Mouse (Mus musculus) liver, adult 2 months (tissue): ENCODE data around the gene Blnk. TPM values are rescaled to one million over a fixed set of nuclear protein-coding genes. Genes with fewer than 3 reads are reported as not detected.

Experiments
- DNase-seq: peaks from one replicate; pipeline ENCODE4 v3.0.0-alpha.2; 2011; ENCODE audit warnings: low read depth, low spot score; ENCODE audit errors: extremely low read depth
- H3K27ac ChIP-seq: fragments of 200-500 bp; replicated peaks from 2 replicates; pipeline ENCODE4 v1.5.1; 2012; ENCODE audit warnings: low read depth, mild to moderate bottlenecking, control low read depth, inconsistent platforms, low read length; ENCODE audit not compliant: insufficient read depth
- H3K27me3 ChIP-seq: fragments of 200-500 bp; 2 replicates; pipeline ENCODE4 v1.6.1; 2012; ENCODE audit warnings: mild to moderate bottlenecking, moderate library complexity, low read length, inconsistent platforms; ENCODE audit not compliant: control insufficient read depth, insufficient read depth
- H3K36me3 ChIP-seq: fragments of 200-500 bp; 2 replicates; pipeline ENCODE4 v1.6.1; 2012; ENCODE audit warnings: low read length, inconsistent platforms; ENCODE audit not compliant: control insufficient read depth, insufficient read depth
- H3K4me1 ChIP-seq: fragments of 200-500 bp; 2 replicates; pipeline ENCODE4 v1.6.1; 2011; ENCODE audit warnings: low read length; ENCODE audit not compliant: control insufficient read depth, insufficient read depth
- H3K4me3 ChIP-seq: fragments of 200-500 bp; 2 replicates; pipeline ENCODE4 v1.5.1; 2011; ENCODE audit warnings: low read depth, mild to moderate bottlenecking, control low read depth, low read length, moderate library complexity; ENCODE audit not compliant: insufficient read depth
- H3K79me2 ChIP-seq: fragments of 200-500 bp; 2 replicates; pipeline ENCODE4 v1.6.1; 2012; ENCODE audit warnings: inconsistent platforms, mild to moderate bottlenecking, low read length, moderate library complexity; ENCODE audit not compliant: control insufficient read depth, insufficient read depth
- H3K9ac ChIP-seq: fragments of 200-500 bp; 2 replicates; pipeline ENCODE4 v1.6.1; 2012; ENCODE audit warnings: low read depth, mild to moderate bottlenecking, control low read depth, inconsistent platforms, low read length
- CTCF ChIP-seq: fragments of 200-500 bp; IDR thresholded peaks from 2 replicates; pipeline ENCODE4 v1.5.1; 2011; ENCODE audit warnings: low read depth, low read length, control low read depth
- POLR2A ChIP-seq: fragments of 200-500 bp; IDR thresholded peaks from 2 replicates; pipeline ENCODE4 v1.6.1; 2011; ENCODE audit warnings: low read length, control low read depth; ENCODE audit not compliant: insufficient read depth; ENCODE audit errors: extremely low read depth
- WGBS: fragments of 180-500 bp; shearing (Covaris S2); methylation state at CpG from one replicate; pipeline ENCODE4 v1.1.7; 2018; 5-methylcytosine and 5-hydroxymethylcytosine counted together
- polyA plus RNA-seq: library from polyadenylated mRNA; depleted of rRNA; stranded (reverse); fragments of >200 nt; gene quantifications from 2 replicates; pipeline ENCODE4 v1.2.3, GENCODE M21; 2012
- total RNA-seq: library from RNA; depleted of rRNA; stranded (reverse); fragments of >200 nt; gene quantifications from 2 replicates; pipeline ENCODE4 v1.2.3, GENCODE M21; 2014

Blnk gene
- total and polyA plus RNA-seq, 2 experiments = 0.74 to 1.1 TPM

- peak overlapping the region; percentile 49 for H3K27ac ChIP-seq
- H3K27me3 ChIP-seq = no peaks in the 10 kb centered on the region
- DNase-seq = peak; percentile 81
- no peak for TF ChIP-seq POLR2A
- TF ChIP-seq CTCF = no peak
- 43% methylated on average over 5 of the region's 5 CpGs for WGBS
- peaks cover 5% of the 10 kb centered on the region; the same call in 1 of the 2 replicates for H3K4me1 ChIP-seq
- H3K36me3 ChIP-seq = no peaks in the 10 kb centered on the region
- H3K79me2 ChIP-seq = no peaks in the 10 kb centered on the region
- no peak overlapping the region for H3K9ac ChIP-seq
- no peak overlapping the region for H3K4me3 ChIP-seq
Measured at GRCm38 (mm10) chr19:40998469-40999170, 4.3 kb upstream of the Blnk start.

GRCm38 (mm10) chr19:40996722-40997121 is 2.4 kb upstream of the Blnk start:
- H3K4me3 ChIP-seq = no peak overlapping the region
- H3K27me3 ChIP-seq = no peaks in the 10 kb centered on the region
- H3K9ac ChIP-seq = no peak overlapping the region
- 91% methylated on average over 6 of the region's 6 CpGs for WGBS
- no peak overlapping the region for H3K27ac ChIP-seq
- DNase-seq = no peak
- no peaks in the 10 kb centered on the region for H3K36me3 ChIP-seq
- H3K4me1 ChIP-seq = peaks cover 5% of the 10 kb centered on the region; the same call in 1 of the 2 replicates
- no peaks in the 10 kb centered on the region for H3K79me2 ChIP-seq
- no peak for TF ChIP-seq POLR2A
- TF ChIP-seq CTCF = no peak

DNA sequence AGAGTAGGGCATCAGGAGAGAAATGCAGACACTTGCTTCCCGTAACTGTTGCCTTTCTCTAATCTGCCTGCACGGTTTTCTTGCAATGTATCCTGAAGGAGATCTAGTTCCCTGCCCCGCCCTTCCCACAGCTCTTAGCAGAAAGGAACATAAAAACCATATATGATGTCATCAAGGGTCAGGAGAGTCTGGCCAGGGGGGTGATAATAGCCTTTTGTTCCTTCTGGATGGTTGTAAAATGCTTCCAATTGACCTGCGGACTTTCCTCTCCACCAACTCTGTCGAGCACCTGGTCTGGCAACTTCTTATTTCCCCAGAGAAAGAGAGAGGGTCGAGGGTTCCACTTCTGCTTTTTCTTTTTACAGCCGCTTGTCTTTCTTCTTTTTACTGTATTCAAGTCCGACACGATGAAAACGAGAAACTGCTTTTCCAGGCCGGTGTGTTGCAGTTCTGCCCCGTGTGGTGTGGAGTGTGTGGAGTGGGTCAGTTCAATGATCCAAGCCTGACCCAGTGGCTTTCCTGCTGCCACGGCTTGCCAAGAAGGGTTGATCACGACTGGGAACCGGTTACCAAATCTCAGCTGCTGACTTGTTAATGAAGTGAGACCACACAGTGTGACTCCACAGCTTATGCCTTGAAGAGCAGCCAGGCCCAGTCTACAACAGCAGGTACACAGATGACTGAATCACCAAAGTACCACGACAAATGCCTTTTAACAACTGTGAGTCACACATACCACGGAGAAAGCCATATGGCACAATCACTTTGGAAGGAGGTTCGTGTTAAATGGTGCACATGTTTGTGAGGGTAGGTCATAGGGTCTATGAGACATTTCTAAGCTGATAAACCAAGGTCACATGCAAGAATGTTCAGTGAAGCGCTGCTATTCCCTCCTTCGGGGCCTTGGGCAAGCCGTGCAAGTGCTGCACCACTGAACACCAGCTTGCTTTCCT is 1.4 kb upstream of the Blnk start:
- H3K27ac ChIP-seq = no peak overlapping the region
- no peak overlapping the region for H3K4me3 ChIP-seq
- no peak for TF ChIP-seq CTCF
- TF ChIP-seq POLR2A = no peak

DNA sequence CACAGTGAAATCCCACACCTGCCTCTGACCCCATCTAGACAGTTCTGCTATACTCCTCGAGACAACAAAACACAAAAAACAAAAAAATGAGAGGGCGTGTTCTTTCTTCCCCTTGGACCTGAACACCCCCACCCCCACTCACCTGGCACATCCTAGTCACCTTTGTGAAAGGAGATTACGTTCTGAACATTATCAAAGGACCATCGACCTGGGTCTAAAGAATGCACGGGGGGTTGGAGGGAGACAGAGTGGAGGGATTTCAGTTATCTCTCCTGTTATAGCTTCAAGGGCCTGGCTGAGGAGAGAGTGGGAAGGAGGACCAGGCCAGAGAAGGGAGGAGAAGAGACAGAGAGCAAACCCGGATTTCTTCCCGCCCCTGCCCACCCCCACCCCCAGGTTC is 576 bp upstream of the Blnk start:
- DNase-seq = no peak
- H3K27ac ChIP-seq = no peak overlapping the region

More for the DNA sequence above, 1.4 kb upstream of the Blnk start:
- peaks cover 5% of the 10 kb centered on the region; the same call in 1 of the 2 replicates for H3K4me1 ChIP-seq
- H3K27me3 ChIP-seq = no peaks in the 10 kb centered on the region
- no peak overlapping the region for H3K9ac ChIP-seq
- 72% methylated on average over 21 of the region's 21 CpGs for WGBS
- no peak for DNase-seq
- H3K36me3 ChIP-seq = no peaks in the 10 kb centered on the region
- no peaks in the 10 kb centered on the region for H3K79me2 ChIP-seq

DNA sequence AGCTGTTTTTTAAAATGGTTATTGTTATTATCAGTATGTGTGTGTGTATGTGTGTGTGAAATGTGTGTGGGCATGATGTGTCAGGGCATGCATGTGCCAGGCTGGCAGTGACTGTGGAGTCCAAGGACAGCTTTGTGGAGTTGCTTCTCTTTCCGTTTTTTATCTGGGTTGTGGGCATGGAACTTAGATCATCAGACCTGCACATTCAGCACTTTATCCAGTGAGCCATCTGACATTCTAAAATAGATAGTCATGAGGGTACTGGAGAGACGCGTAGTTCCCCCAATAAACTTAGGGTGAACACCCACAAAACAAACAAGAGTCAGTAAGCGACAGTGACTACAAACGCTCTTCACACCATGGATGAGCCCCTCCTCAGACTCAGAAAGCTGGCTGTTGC is 979 bp downstream of the Blnk start:
- Histone ChIP-seq H3K79me2 (no peaks in the 10 kb centered on the region), H3K9ac (no peak overlapping the region), H3K4me1 (peaks cover 3% of the 10 kb centered on the region; the same call in 1 of the 2 replicates), H3K4me3 (no peak overlapping the region), H3K36me3 (no peaks in the 10 kb centered on the region), H3K27me3 (no peaks in the 10 kb centered on the region), H3K27ac (no peak overlapping the region)
- WGBS = 76% methylated on average over 5 of the region's 5 CpGs
- TF ChIP-seq CTCF = no peak
- DNase-seq = no peak

More for the DNA sequence above, 576 bp upstream of the Blnk start:
- Histone ChIP-seq H3K27me3 (no peaks in the 10 kb centered on the region), H3K4me3 (no peak overlapping the region), H3K9ac (no peak overlapping the region), H3K79me2 (no peaks in the 10 kb centered on the region), H3K36me3 (no peaks in the 10 kb centered on the region), H3K4me1 (peaks cover 5% of the 10 kb centered on the region; the same call in 1 of the 2 replicates)
- WGBS = 53% methylated on average over 7 of the region's 7 CpGs
- TF ChIP-seq POLR2A (no peak), CTCF (no peak)
